Mouse (Mus musculus): ENCODE data around the gene Yars. TPM values are rescaled to one million over a fixed set of nuclear protein-coding genes. Genes with fewer than 3 reads are reported as not detected.
"Not testable (repeated sequence)": the region's sequence is repeated elsewhere in the genome, so short reads cannot be mapped to it uniquely, and the experiment has no call there.

Yars gene
- polyA plus RNA-seq, 1 experiment from 2014 or later, result 108 TPM

- WGBS, result 96% methylated on average over 1 of the region's 1 CpGs
- no peak overlapping the region for H3K9ac ChIP-seq (replicated peaks)
- H3K27ac ChIP-seq (replicated peaks), result no peak overlapping the region
- no peaks in the 10 kb centered on the region for H3K9me3 ChIP-seq
- peaks cover 42% of the 10 kb centered on the region for H3K36me3 ChIP-seq
- no peaks in the 10 kb centered on the region for H3K27me3 ChIP-seq
- H3K4me1 ChIP-seq, result peaks cover 14% of the 10 kb centered on the region
- no peak overlapping the region for H3K4me3 ChIP-seq
- ATAC-seq (ENCODE audit: low FRiP score, low read depth), result no peak
- H3K4me2 ChIP-seq (replicated peaks), result no peak overlapping the region
Observed at GRCm38 (mm10) chr4:129194280-129194679, 4.7 kb downstream of the Yars start.

- 97% methylated on average over 6 of the region's 6 CpGs for WGBS
- Histone ChIP-seq H3K9me3 (no peaks in the 10 kb centered on the region), H3K27me3 (no peaks in the 10 kb centered on the region), H3K4me1 (no peaks in the 10 kb centered on the region; the same call in 1 of the 2 replicates), H3K27ac (replicated peaks) (no peak overlapping the region), H3K36me3 (peaks cover 70% of the 10 kb centered on the region), H3K4me2 (replicated peaks) (no peak overlapping the region), H3K4me3 (no peak overlapping the region), H3K9ac (replicated peaks) (no peak overlapping the region)
- ATAC-seq (ENCODE audit: low FRiP score, low read depth), result no peak
Observed at GRCm38 (mm10) chr4:129197514-129197913, 8.0 kb downstream of the Yars start.

GRCm38 (mm10) chr4:129204655-129205054 lies 15.1 kb downstream of the Yars start:
- WGBS, result 92% methylated on average over 10 of the region's 10 CpGs
- Histone ChIP-seq H3K27me3 (no peaks in the 10 kb centered on the region), H3K4me2 (replicated peaks) (no peak overlapping the region), H3K4me3 (no peak overlapping the region), H3K4me1 (no peaks in the 10 kb centered on the region), H3K36me3 (peaks cover 91% of the 10 kb centered on the region), H3K9me3 (no peaks in the 10 kb centered on the region), H3K9ac (replicated peaks) (no peak overlapping the region), H3K27ac (replicated peaks) (no peak overlapping the region)
- ATAC-seq (ENCODE audit: low FRiP score, low read depth), result no peak

- Histone ChIP-seq H3K9ac (replicated peaks) (no peak overlapping the region), H3K4me1 (no peaks in the 10 kb centered on the region), H3K27me3 (no peaks in the 10 kb centered on the region), H3K9me3 (no peaks in the 10 kb centered on the region), H3K36me3 (peaks cover 89% of the 10 kb centered on the region), H3K4me3 (no peak overlapping the region), H3K27ac (replicated peaks) (no peak overlapping the region), H3K4me2 (replicated peaks) (no peak overlapping the region)
- no peak for ATAC-seq (ENCODE audit: low FRiP score, low read depth)
- 91% methylated on average over 8 of the region's 8 CpGs for WGBS
Observed at GRCm38 (mm10) chr4:129206792-129207191, 17.2 kb downstream of the Yars start.

- Histone ChIP-seq H3K9me3 (no peaks in the 10 kb centered on the region), H3K4me1 (no peaks in the 10 kb centered on the region), H3K9ac (replicated peaks) (no peak overlapping the region), H3K27ac (replicated peaks) (no peak overlapping the region), H3K36me3 (peaks cover 91% of the 10 kb centered on the region), H3K27me3 (no peaks in the 10 kb centered on the region), H3K4me3 (no peak overlapping the region), H3K4me2 (replicated peaks) (no peak overlapping the region)
- whole genome bisulfite sequencing, result 60% methylated on average over 7 of the region's 7 CpGs
- ATAC-seq (ENCODE audit: low FRiP score, low read depth), result no peak
Observed at GRCm38 (mm10) chr4:129209504-129209903, 19.9 kb downstream of the Yars start.

GRCm38 (mm10) chr4:129211461-129211860 lies 21.9 kb downstream of the Yars start:
- H3K9me3 ChIP-seq, result no peaks in the 10 kb centered on the region
- H3K4me3 ChIP-seq, result no peak overlapping the region
- no peak for ATAC-seq (ENCODE audit: low FRiP score, low read depth)
- H3K9ac ChIP-seq (replicated peaks), result no peak overlapping the region
- H3K27ac ChIP-seq (replicated peaks), result no peak overlapping the region
- no peaks in the 10 kb centered on the region for H3K4me1 ChIP-seq
- no peak overlapping the region for H3K4me2 ChIP-seq (replicated peaks)
- H3K36me3 ChIP-seq, result peaks cover 92% of the 10 kb centered on the region
- WGBS, result 81% methylated on average over 4 of the region's 4 CpGs
- H3K27me3 ChIP-seq, result no peaks in the 10 kb centered on the region

- not testable (repeated sequence) for H3K4me2 ChIP-seq (replicated peaks); H3K9ac ChIP-seq (replicated peaks); H3K27me3 ChIP-seq; H3K9me3 ChIP-seq; H3K4me1 ChIP-seq; H3K27ac ChIP-seq (replicated peaks); H3K4me3 ChIP-seq; ATAC-seq (ENCODE audit: low FRiP score, low read depth)
- H3K36me3 ChIP-seq, result peaks cover 92% of the 10 kb centered on the region
- WGBS, result 73% methylated on average over 3 of the region's 3 CpGs
Observed at GRCm38 (mm10) chr4:129212486-129212885, 22.9 kb downstream of the Yars start.

GRCm38 (mm10) chr4:129218569-129219175 lies 29.1 kb downstream of the Yars start:
- Histone ChIP-seq H3K27ac (replicated peaks) (no peak overlapping the region), H3K4me2 (replicated peaks) (no peak overlapping the region), H3K27me3 (peaks cover 20% of the 10 kb centered on the region), H3K36me3 (peaks cover 92% of the 10 kb centered on the region), H3K4me3 (no peak overlapping the region), H3K9me3 (no peaks in the 10 kb centered on the region), H3K9ac (replicated peaks) (no peak overlapping the region), H3K4me1 (peaks cover 7% of the 10 kb centered on the region)
- no peak for ATAC-seq (ENCODE audit: low FRiP score, low read depth)
- 86% methylated on average over 7 of the region's 7 CpGs for WGBS

- no peak for ATAC-seq (ENCODE audit: low FRiP score, low read depth)
Observed at GRCm38 (mm10) chr4:129219198-129219597, 29.6 kb downstream of the Yars start.

GRCm38 (mm10) chr4:129220376-129221089 lies 31.0 kb downstream of the Yars start:
- WGBS, result 84% methylated on average over 7 of the region's 7 CpGs
- Histone ChIP-seq H3K27ac (replicated peaks) (no peak overlapping the region), H3K9me3 (no peaks in the 10 kb centered on the region), H3K9ac (replicated peaks) (no peak overlapping the region), H3K4me2 (replicated peaks) (no peak overlapping the region), H3K4me3 (no peak overlapping the region), H3K4me1 (peaks cover 14% of the 10 kb centered on the region), H3K27me3 (peaks cover 35% of the 10 kb centered on the region), H3K36me3 (peaks cover 74% of the 10 kb centered on the region)
- no peak for ATAC-seq (ENCODE audit: low FRiP score, low read depth)

More at GRCm38 (mm10) chr4:129219198-129219597, 29.6 kb downstream of the Yars start:
- Histone ChIP-seq H3K4me3 (no peak overlapping the region), H3K9ac (replicated peaks) (no peak overlapping the region), H3K27me3 (peaks cover 25% of the 10 kb centered on the region), H3K36me3 (peaks cover 87% of the 10 kb centered on the region), H3K27ac (replicated peaks) (no peak overlapping the region), H3K4me2 (replicated peaks) (no peak overlapping the region), H3K4me1 (peaks cover 13% of the 10 kb centered on the region), H3K9me3 (no peaks in the 10 kb centered on the region)
- WGBS, result 86% methylated on average over 10 of the region's 10 CpGs

- no peak overlapping the region for H3K27ac ChIP-seq (replicated peaks)
Observed at GRCm38 (mm10) chr4:129221097-129222010, 31.8 kb downstream of the Yars start.

More at GRCm38 (mm10) chr4:129221097-129222010, 31.8 kb downstream of the Yars start:
- ATAC-seq (ENCODE audit: low FRiP score, low read depth), result no peak
- H3K4me2 ChIP-seq (replicated peaks), result no peak overlapping the region
- WGBS, result 75% methylated on average over 23 of the region's 23 CpGs
- H3K9me3 ChIP-seq, result no peaks in the 10 kb centered on the region
- H3K9ac ChIP-seq (replicated peaks), result 0 out of 2 replicates have a peak overlapping the region, but pooled peaks have one; percentile 15
- peaks cover 66% of the 10 kb centered on the region for H3K36me3 ChIP-seq
- H3K4me1 ChIP-seq, result peaks cover 23% of the 10 kb centered on the region
- H3K27me3 ChIP-seq, result peaks cover 41% of the 10 kb centered on the region
- no peak overlapping the region for H3K4me3 ChIP-seq

Measured in midbrain, embryonic 12.5 days (tissue).